Mouse (Mus musculus): Measurements from ENCODE around the gene Prkci. TPM values are rescaled to one million over a fixed set of nuclear protein-coding genes. Genes with fewer than 3 reads are reported as not detected.
A peak's percentile ranks its signal among the peaks of the same experiment; 100 is the strongest.

Prkci gene
- polyA plus RNA-seq, 1 experiment from 2014 or later, result 22.1 TPM

DNA sequence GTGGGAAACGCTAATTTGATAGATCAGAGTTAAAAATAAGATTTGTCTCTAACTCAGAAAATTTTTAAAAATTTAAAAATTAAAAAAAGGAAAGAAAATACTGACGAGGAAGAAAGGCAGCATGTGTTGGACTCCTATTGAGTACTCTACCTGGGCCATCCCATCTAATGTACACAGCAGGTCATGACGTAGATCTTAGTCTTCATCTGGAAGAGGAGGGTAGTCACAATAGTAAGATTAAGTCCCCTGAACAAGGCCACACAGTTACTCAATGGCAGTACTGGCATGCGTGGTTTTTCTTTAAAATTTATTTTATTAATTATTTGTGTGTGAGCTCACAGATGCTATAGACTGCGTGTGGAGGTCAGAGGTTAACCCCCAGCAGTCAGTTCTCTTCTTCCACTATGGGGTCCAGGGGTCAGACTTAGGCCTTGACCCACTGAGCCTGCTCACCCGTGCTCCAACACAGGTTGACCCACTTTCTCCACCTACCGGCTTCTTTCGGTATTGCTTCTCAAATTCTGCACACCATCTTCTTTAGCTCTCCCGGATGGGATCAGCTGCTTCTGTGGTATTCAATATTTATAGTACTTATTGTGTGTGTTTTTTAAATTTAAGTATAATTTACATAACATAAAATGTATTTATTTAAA is 20.3 kb upstream of the Prkci start:
- WGBS, result 39% methylated on average over 9 of the region's 9 CpGs
- ATAC-seq, result peak; percentile 48; the same call in 1 of the 2 replicates
- Histone ChIP-seq H3K4me2 (no peak overlapping the region), H3K9ac (no peak overlapping the region), H3K27me3 (no peaks in the 10 kb centered on the region), H3K4me3 (no peak overlapping the region), H3K9me3 (replicated peaks) (no peaks in the 10 kb centered on the region), H3K36me3 (ENCODE audit: poor library complexity, severe bottlenecking) (no peaks in the 10 kb centered on the region), H3K4me1 (no peaks in the 10 kb centered on the region), H3K27ac (no peak overlapping the region)

DNA sequence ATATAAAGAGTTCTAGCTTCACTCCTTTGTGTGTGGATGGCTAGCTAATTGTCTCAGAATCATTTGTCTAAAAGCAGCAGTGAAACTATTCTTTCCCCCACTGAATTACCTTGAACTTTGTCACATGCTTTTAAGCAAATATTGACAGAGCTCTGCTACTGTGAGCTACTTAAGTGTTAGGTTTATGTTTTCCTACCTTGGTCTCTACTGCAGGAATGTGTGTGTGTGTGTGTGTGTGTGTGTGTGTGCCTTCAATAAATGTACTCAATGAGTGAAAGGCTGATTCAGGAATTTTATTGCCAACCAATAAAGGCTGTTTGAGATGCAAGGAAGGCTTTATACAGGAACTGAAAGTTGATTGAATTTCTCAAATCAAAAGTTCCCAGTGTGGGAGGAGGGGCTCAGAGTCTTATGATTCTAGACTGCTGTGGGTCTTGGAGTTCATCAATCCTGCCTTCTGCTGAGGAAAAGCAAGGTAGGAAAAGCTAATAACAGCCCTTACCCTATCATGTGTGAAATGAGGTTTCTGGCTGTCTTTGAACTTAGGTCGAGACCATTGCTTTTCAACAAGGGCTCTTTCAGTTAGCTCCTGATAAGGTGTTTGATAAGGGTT is 18.4 kb upstream of the Prkci start:
- 69% methylated on average over 1 of the region's 1 CpGs for WGBS
- Histone ChIP-seq H3K4me2 (no peak overlapping the region), H3K36me3 (ENCODE audit: poor library complexity, severe bottlenecking) (no peaks in the 10 kb centered on the region), H3K4me1 (no peaks in the 10 kb centered on the region), H3K27me3 (no peaks in the 10 kb centered on the region), H3K4me3 (no peak overlapping the region), H3K27ac (no peak overlapping the region), H3K9ac (no peak overlapping the region), H3K9me3 (replicated peaks) (no peaks in the 10 kb centered on the region)
- no peak for ATAC-seq

DNA sequence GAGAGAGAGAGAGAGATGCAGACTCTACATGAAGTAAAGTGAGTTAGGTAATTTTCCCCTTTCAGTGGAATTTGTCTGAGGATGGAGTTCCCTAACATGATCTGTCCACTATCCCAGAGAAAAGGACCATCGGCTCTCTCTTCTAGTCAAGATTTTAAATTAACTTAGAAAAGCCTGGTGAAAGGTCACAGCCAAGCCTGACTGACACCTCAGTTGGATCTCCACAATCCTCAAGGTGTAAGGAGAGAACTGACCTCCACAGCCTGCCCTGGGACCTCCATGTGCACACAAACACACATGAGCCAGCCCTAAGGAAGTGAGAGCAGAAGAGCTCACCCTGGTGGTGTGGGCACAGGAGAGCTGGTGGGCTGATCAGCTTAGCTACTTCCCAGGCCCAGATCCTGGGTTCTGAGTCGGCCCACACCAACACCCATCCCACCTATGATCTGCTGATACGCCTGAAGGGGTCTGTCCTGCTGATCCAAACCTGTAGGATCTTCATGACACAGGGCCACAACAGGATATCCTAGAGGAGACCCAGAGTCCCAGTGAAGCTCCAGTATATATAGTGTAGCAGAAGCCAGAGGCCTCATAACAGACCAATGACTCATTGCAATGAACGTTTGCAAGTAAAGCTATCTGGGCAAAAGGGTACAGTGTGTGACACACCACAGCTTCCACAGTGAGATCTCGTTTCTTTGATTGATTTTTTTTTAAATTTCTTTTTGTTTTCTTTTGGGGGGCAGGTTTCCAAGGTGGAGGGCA is 13.7 kb upstream of the Prkci start:
- no peak overlapping the region for H3K4me2 ChIP-seq
- H3K4me1 ChIP-seq, result no peaks in the 10 kb centered on the region
- no peaks in the 10 kb centered on the region for H3K27me3 ChIP-seq
- H3K9ac ChIP-seq, result no peak overlapping the region
- no peaks in the 10 kb centered on the region for H3K36me3 ChIP-seq (ENCODE audit: poor library complexity, severe bottlenecking)
- WGBS, result 78% methylated on average over 5 of the region's 5 CpGs
- no peak overlapping the region for H3K4me3 ChIP-seq
- no peak overlapping the region for H3K27ac ChIP-seq
- no peaks in the 10 kb centered on the region for H3K9me3 ChIP-seq (replicated peaks)
- ATAC-seq, result no peak

DNA sequence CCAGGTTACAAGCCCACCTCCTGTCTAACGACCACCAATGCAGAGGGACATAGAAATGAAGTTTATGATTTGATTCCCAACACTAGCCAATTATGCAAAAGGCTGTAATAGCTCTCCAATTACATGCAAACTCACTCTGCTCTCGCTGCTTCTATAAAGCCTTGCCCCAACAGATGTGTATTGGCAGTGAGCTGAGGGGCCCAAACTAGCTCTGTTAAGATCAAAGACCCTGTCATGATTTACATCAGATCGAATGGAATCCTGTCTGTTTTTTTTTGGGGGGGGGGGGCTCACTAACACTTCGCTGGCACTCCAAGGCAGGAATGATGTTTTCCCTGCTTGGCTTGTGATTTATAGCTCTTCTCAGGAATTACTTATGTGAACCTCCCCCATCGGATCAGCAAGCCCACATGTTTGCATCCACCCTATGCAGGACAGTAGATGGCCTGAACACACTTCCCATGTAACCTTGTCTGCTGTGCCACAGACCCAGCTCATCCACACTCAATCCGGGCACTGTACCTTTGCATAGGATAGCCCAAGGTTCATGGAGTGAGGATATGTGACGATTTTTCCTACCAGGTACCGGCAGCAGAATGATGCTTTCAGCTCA is 12.5 kb upstream of the Prkci start:
- Histone ChIP-seq H3K9ac (no peak overlapping the region), H3K27ac (no peak overlapping the region), H3K36me3 (ENCODE audit: poor library complexity, severe bottlenecking) (no peaks in the 10 kb centered on the region), H3K4me2 (no peak overlapping the region), H3K27me3 (no peaks in the 10 kb centered on the region), H3K4me3 (no peak overlapping the region), H3K4me1 (no peaks in the 10 kb centered on the region), H3K9me3 (replicated peaks) (no peaks in the 10 kb centered on the region)
- ATAC-seq, result no peak
- WGBS, result 70% methylated on average over 8 of the region's 8 CpGs

DNA sequence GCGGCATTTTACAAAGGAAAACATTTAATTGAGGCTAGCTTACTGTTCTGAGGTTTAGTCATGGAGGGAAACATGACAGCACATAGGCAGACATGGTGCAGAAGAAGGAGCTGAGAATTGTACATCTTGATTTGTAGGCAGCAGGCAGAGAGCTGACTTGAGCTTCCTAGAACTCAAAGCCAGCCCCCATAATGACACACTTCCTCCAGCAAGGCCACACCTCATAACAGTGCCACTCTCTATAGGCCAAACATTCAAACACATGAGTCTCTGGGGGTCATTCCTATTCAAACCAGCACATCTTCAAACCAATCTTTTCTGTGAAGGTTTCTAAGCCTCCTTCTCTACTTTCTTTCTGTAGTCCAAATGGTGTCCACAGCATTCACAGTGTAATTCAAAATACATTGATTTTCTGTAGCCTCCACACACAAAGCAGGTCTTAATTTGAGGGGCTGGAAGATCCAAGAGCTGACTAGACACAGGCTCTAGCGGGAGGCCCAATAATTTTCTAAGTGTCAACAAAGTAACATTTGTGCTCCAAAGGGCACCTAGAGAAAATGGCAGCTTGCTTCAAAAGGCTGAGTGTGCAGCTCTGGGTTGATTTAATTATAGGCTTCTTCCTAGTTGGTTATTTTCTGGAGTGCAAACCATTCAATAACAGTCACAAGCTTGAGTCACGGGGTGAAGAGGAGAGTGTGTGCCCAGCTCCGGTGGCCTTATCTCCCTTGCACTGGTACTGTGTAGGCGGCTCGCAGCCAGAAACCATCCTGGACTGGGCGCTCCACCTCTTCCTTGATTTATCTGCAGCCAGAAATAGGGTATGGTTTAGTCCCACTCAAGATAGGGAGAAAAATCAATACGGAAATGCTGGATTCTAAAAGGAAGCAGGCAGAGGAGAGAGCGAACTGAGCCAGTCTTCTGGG is 7.9 kb upstream of the Prkci start:
- Histone ChIP-seq H3K9me3 (replicated peaks) (no peaks in the 10 kb centered on the region), H3K4me1 (no peaks in the 10 kb centered on the region), H3K27ac (no peak overlapping the region), H3K4me3 (no peak overlapping the region), H3K36me3 (ENCODE audit: poor library complexity, severe bottlenecking) (no peaks in the 10 kb centered on the region), H3K4me2 (no peak overlapping the region), H3K27me3 (no peaks in the 10 kb centered on the region), H3K9ac (no peak overlapping the region)
- 86% methylated on average over 9 of the region's 9 CpGs for WGBS
- ATAC-seq, result no peak

DNA sequence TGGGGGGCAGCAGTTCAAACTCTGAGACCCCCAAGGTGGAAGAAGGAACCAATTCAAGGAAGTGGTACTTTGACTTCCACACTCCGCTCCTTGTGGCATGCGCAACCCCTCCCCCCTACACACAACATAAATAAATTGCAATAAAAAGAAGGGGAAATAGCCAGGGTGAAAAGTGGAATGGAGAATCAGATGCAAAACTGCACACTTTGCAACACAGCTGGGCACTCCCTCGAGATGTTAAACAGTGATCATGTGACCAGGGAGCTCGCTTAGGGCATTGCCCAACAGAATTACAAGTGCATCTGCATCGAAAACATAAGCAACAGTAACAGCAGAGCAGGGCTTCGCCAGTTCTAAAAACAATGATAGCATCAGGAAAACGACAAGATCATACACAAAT is 3.4 kb upstream of the Prkci start:
- H3K27me3 ChIP-seq, result no peaks in the 10 kb centered on the region
- no peaks in the 10 kb centered on the region for H3K9me3 ChIP-seq (replicated peaks)
- no peak for ATAC-seq
- H3K4me2 ChIP-seq, result no peak overlapping the region
- no peak overlapping the region for H3K27ac ChIP-seq
- H3K4me3 ChIP-seq, result no peak overlapping the region
- H3K36me3 ChIP-seq (ENCODE audit: poor library complexity, severe bottlenecking), result no peaks in the 10 kb centered on the region
- H3K9ac ChIP-seq, result no peak overlapping the region
- WGBS, result 79% methylated on average over 7 of the region's 7 CpGs
- H3K4me1 ChIP-seq, result peaks cover 14% of the 10 kb centered on the region

DNA sequence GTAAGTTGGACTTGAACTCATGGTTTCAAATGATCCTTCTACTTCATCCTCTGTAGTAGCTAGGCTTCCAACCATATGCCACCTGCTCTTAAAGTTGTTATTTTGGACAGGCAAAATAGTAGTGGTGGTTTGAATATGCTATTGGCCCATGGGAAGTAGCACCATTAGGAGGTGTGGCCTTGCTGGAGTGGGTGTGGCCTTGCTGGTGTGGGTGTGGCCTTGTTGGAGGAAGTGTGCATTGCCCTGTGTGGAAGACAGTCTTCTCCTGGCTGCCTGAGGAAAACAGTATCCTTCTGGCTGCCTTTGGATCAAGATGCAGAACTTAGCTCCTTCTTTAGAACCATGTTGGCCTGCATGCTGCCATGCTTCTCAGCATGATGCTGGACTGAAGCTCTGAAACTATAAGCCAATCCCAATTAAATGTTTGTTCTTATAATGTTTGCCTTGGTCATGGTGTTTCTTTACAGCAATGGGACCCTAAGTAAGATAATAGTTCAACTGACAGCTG is 2.4 kb upstream of the Prkci start:
- Histone ChIP-seq H3K27me3 (no peaks in the 10 kb centered on the region), H3K4me3 (no peak overlapping the region), H3K27ac (no peak overlapping the region), H3K4me2 (no peak overlapping the region), H3K4me1 (peaks cover 19% of the 10 kb centered on the region), H3K36me3 (ENCODE audit: poor library complexity, severe bottlenecking) (no peaks in the 10 kb centered on the region), H3K9ac (no peak overlapping the region), H3K9me3 (replicated peaks) (no peaks in the 10 kb centered on the region)
- ATAC-seq, result no peak

DNA sequence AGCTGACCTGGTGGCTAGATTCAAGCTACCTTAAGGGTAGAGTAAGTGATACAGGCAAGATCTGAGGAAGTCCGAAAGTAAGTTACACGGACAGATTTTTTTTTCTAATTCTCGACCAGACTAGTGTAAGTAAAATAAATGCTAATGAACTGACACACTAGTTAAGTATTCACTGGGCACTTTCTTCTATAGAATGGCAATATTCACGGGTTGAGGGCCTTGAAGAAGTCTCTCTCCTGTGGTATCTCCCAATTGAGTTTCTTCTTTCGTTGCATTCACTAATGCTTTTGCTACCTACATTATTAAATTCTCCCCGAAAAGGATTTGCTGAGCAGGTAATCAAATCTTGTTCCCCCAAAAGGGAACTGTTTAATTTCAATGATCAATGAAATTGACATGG is 688 bp upstream of the Prkci start:
- Histone ChIP-seq H3K36me3 (ENCODE audit: poor library complexity, severe bottlenecking) (no peaks in the 10 kb centered on the region), H3K4me1 (peaks cover 23% of the 10 kb centered on the region), H3K27ac (no peak overlapping the region), H3K9ac (peak overlapping the region; percentile 85), H3K4me3 (peak overlapping the region; percentile 85), H3K27me3 (no peaks in the 10 kb centered on the region), H3K4me2 (peak overlapping the region; percentile 66), H3K9me3 (replicated peaks) (no peaks in the 10 kb centered on the region)
- WGBS, result 25% methylated on average over 6 of the region's 6 CpGs
- ATAC-seq, result no peak

DNA sequence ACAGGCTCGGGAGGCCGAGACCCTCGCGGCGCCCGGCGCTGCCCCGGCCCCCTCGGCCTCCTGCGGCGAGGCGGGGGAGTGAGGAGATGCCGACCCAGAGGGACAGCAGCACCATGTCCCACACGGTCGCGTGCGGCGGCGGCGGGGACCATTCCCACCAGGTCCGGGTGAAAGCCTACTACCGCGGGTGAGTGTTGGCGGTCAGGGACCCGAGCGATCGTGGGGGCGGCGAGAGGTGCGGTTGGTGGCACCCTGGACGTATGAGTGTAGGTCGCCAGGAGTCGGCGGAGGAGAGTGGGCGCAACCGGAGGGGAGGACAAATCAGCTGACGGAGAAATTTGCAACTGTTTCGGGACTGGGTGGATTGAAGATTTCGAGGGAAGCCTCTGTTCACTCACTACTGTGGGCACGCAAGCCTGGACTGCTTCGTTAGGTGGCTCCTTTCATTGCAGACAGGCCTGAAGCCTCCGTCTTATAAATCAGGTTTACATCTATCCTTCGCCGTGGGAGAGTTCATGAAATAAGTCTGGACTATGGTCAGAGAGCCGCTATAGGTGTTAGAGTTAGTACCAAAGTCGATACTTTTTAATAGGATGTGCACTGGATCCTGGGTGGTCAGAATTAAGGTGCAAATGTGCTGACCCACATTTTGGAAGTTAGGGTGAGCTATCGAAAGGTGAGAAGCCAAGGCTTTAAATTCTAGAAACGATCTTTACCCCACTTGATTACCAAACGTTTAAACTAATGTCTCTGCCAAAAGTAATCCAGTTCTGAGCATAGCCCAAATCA is 546 bp downstream of the Prkci start:
- Histone ChIP-seq H3K27ac (peak overlapping the region; percentile 16; the same call in 1 of the 2 replicates), H3K9ac (peak overlapping the region; percentile 85), H3K4me1 (peaks cover 26% of the 10 kb centered on the region), H3K4me3 (peak overlapping the region; percentile 85), H3K9me3 (replicated peaks) (no peaks in the 10 kb centered on the region), H3K4me2 (peak overlapping the region; percentile 66), H3K36me3 (ENCODE audit: poor library complexity, severe bottlenecking) (no peaks in the 10 kb centered on the region), H3K27me3 (no peaks in the 10 kb centered on the region)
- under 1% methylated on average over 36 of the region's 49 CpGs for WGBS
- ATAC-seq, result peak; percentile 74; the same call in 1 of the 2 replicates

DNA sequence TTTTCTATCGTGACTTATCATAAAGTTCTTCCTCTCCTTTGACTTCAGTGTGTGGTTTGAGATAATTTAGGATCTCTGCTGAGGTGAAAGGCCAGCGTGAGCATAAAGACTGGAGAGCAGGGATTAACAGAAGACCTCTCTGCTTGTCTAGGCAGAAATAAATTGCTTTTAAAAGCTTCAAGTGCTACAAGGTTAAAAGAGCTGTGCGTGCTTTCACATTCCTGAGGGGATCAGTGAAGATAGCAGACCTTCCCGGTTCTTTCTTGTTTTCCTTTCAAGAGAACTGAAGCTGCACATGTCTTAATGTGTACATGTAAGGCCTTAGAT is 1.1 kb downstream of the Prkci start:
- Histone ChIP-seq H3K9ac (peak overlapping the region; percentile 85), H3K27ac (no peak overlapping the region), H3K4me1 (peaks cover 26% of the 10 kb centered on the region), H3K36me3 (ENCODE audit: poor library complexity, severe bottlenecking) (no peaks in the 10 kb centered on the region), H3K4me2 (peak overlapping the region; percentile 66), H3K27me3 (no peaks in the 10 kb centered on the region), H3K4me3 (peak overlapping the region; percentile 85), H3K9me3 (replicated peaks) (no peaks in the 10 kb centered on the region)
- ATAC-seq, result no peak
- WGBS, result 3% methylated on average over 4 of the region's 4 CpGs
